ENCODE assay signal across 27 mouse cellular contexts in the genomic region with DNA sequence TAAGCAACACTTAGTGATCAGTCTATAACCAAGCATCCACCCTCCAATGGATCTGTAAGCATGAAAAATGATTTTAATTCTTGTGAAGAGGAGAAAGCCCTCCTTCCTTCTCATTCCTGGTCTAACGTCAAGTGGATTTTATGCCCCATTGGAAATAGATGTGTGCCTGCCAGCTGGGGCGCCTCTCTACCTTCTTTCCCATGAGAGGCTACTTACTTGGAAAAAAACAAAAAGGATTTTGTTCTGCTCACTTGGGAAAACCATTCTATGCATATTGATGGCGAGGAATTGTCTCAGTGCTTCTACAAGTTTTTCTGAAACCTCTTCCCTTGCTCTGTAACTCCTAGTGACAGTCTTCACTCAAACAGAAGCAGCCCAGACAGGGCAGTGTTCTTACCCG.
DNase-seq lines count a peak whose midpoint lies in the region; ATAC-seq and TF ChIP-seq lines count a peak whose summit lies in the region.
"Had no signal": no experiment of that assay in that cellular context is flagged by ENCODE, and none has a peak within 500 bp of the region (broad histone marks: within the 10 kb centered on the region; RNA-seq: fewer than 3 reads in every experiment).

No protein-coding gene starts in this region.

- peak overlapping the region; percentile 74 for H3K27ac ChIP-seq in hindbrain, embryonic 10.5 days
- no peak overlapping the region for H3K27ac ChIP-seq in hindbrain, postnatal 0 days
- peak overlapping the region; percentile 52 for H3K27ac ChIP-seq in midbrain, embryonic 11.5 days (ENCODE audit: low read depth, low read length)
- no peak overlapping the region for H3K27ac ChIP-seq in midbrain, embryonic 15.5 days
- H3K27ac ChIP-seq in midbrain, embryonic 13.5 days: peak overlapping the region; percentile 59
- H3K27ac ChIP-seq: heart, embryonic 13.5 days; hindbrain, embryonic 15.5 days; limb, embryonic 10.5 days; limb, embryonic 15.5 days; liver, embryonic 13.5 days had no signal

- no peaks in the 10 kb centered on the region for H3K36me3 ChIP-seq in hindbrain, embryonic 10.5 days
- H3K36me3 ChIP-seq in hindbrain, postnatal 0 days (ENCODE audit: insufficient read depth, low read length): no peaks in the 10 kb centered on the region
- H3K36me3 ChIP-seq in midbrain, embryonic 11.5 days (ENCODE audit: control insufficient read depth, insufficient read depth, low read length): no peaks in the 10 kb centered on the region
- H3K36me3 ChIP-seq in midbrain, embryonic 15.5 days (replicated peaks): no peaks in the 10 kb centered on the region
- no peaks in the 10 kb centered on the region for H3K36me3 ChIP-seq in midbrain, embryonic 13.5 days
- H3K36me3 ChIP-seq: heart, embryonic 13.5 days; hindbrain, embryonic 15.5 days; limb, embryonic 10.5 days; limb, embryonic 15.5 days; liver, embryonic 13.5 days had no signal

- no peak for TF ChIP-seq CTCF in hindbrain, postnatal 0 days (IDR thresholded peaks at IDR 0.05; ENCODE audit: low read depth)

- no peaks in the 10 kb centered on the region for H3K27me3 ChIP-seq in hindbrain, embryonic 10.5 days (ENCODE audit: insufficient read depth, poor library complexity, severe bottlenecking)
- no peaks in the 10 kb centered on the region for H3K27me3 ChIP-seq in hindbrain, postnatal 0 days (ENCODE audit: insufficient read depth, low read length)
- no peaks in the 10 kb centered on the region for H3K27me3 ChIP-seq in midbrain, embryonic 11.5 days (ENCODE audit: control insufficient read depth, insufficient read depth, low read length)
- H3K27me3 ChIP-seq in midbrain, embryonic 15.5 days (replicated peaks): no peaks in the 10 kb centered on the region
- H3K27me3 ChIP-seq in midbrain, embryonic 13.5 days: no peaks in the 10 kb centered on the region
- H3K27me3 ChIP-seq: heart, embryonic 13.5 days; hindbrain, embryonic 15.5 days; limb, embryonic 15.5 days; liver, embryonic 13.5 days; megakaryocyte, embryonic 14.5 days had no signal

- H3K4me1 ChIP-seq in hindbrain, embryonic 10.5 days (replicated peaks): peaks cover 39% of the 10 kb centered on the region
- peaks cover 5% of the 10 kb centered on the region; the same call in 1 of the 2 replicates for H3K4me1 ChIP-seq in hindbrain, postnatal 0 days (ENCODE audit: insufficient read depth, low read length)
- peaks cover 14% of the 10 kb centered on the region for H3K4me1 ChIP-seq in midbrain, embryonic 11.5 days (ENCODE audit: control insufficient read depth, insufficient read depth, low read length)
- peaks cover 12% of the 10 kb centered on the region for H3K4me1 ChIP-seq in midbrain, embryonic 15.5 days
- H3K4me1 ChIP-seq in midbrain, embryonic 13.5 days (replicated peaks): peaks cover 21% of the 10 kb centered on the region
- H3K4me1 ChIP-seq: heart, embryonic 13.5 days; limb, embryonic 10.5 days; limb, embryonic 15.5 days; liver, embryonic 13.5 days; megakaryocyte, embryonic 14.5 days had no signal

- H3K4me3 ChIP-seq in hindbrain, embryonic 10.5 days: no peak overlapping the region
- no peak overlapping the region for H3K4me3 ChIP-seq in hindbrain, postnatal 0 days (ENCODE audit: low read length)
- H3K4me3 ChIP-seq in midbrain, embryonic 11.5 days (ENCODE audit: low read depth, low read length): no peak overlapping the region
- no peak overlapping the region for H3K4me3 ChIP-seq in midbrain, embryonic 15.5 days
- H3K4me3 ChIP-seq in midbrain, embryonic 13.5 days (replicated peaks): no peak overlapping the region
- H3K4me3 ChIP-seq: erythroblast, embryonic 14.5 days; heart, embryonic 13.5 days; hindbrain, embryonic 15.5 days; limb, embryonic 10.5 days; limb, embryonic 15.5 days; liver, embryonic 13.5 days; megakaryocyte, embryonic 14.5 days had no signal

- WGBS in hindbrain, embryonic 10.5 days: 62% methylated on average over 4 of the region's 4 CpGs
- 45% methylated on average over 4 of the region's 4 CpGs for WGBS in hindbrain, postnatal 0 days
- 42% methylated on average over 4 of the region's 4 CpGs for WGBS in midbrain, embryonic 11.5 days
- 26% methylated on average over 4 of the region's 4 CpGs for WGBS in midbrain, embryonic 15.5 days
- WGBS in midbrain, embryonic 13.5 days: 21% methylated on average over 4 of the region's 4 CpGs

- no peak overlapping the region for H3K9ac ChIP-seq in hindbrain, postnatal 0 days (replicated peaks; ENCODE audit: low read length)
- H3K9ac ChIP-seq in midbrain, embryonic 11.5 days (ENCODE audit: low read length): no peak overlapping the region
- no peak overlapping the region for H3K9ac ChIP-seq in midbrain, embryonic 15.5 days
- no peak overlapping the region for H3K9ac ChIP-seq in midbrain, embryonic 13.5 days (replicated peaks)
- H3K9ac ChIP-seq: heart, embryonic 13.5 days; hindbrain, embryonic 15.5 days; limb, embryonic 15.5 days; liver, embryonic 13.5 days had no signal

- no peak for ATAC-seq in hindbrain, postnatal 0 days
- no peak for ATAC-seq in midbrain, embryonic 11.5 days (ENCODE audit: low FRiP score)
- ATAC-seq in midbrain, embryonic 15.5 days (replicated peaks): no peak
- no peak for ATAC-seq in midbrain, embryonic 13.5 days
- ATAC-seq: forebrain, embryonic 16.5 days; lung, postnatal 0 days had no signal

- no peak for DNase-seq in hindbrain, embryonic 10.5 days (ENCODE audit: low spot score)
- DNase-seq in hindbrain, postnatal 0 days (ENCODE audit: low spot score): no peak
- DNase-seq in midbrain, embryonic 11.5 days (ENCODE audit: low spot score, missing footprints): no peak
- DNase-seq in thymus, postnatal 25 days: no peak
- DNase-seq: adrenal gland, postnatal 25 days; B cell, adult 2 months; cerebellum, adult 18-20 months; cerebellum, postnatal 10 days; heart, postnatal 10 days; kidney, adult 9 months; kidney, postnatal 10 days; layer of hippocampus, postnatal 36 days; liver, embryonic 13.5 days; lung, adult 18-20 months; lung, postnatal 4 days; thymus, adult 2 months; thymus, postnatal 4 days had no signal

- H3K4me2 ChIP-seq in hindbrain, postnatal 0 days (ENCODE audit: low read depth, low read length): no peak overlapping the region
- no peak overlapping the region for H3K4me2 ChIP-seq in midbrain, embryonic 11.5 days
- no peak overlapping the region for H3K4me2 ChIP-seq in midbrain, embryonic 15.5 days
- H3K4me2 ChIP-seq in midbrain, embryonic 13.5 days (replicated peaks): no peak overlapping the region
- H3K4me2 ChIP-seq: heart, embryonic 13.5 days; hindbrain, embryonic 15.5 days; limb, embryonic 15.5 days; liver, embryonic 13.5 days had no signal

- H3K9me3 ChIP-seq in hindbrain, embryonic 10.5 days: 0 out of 2 replicates have a peak, but pooled peaks cover 3% of the 10 kb centered on the region
- no peaks in the 10 kb centered on the region for H3K9me3 ChIP-seq in hindbrain, postnatal 0 days (ENCODE audit: low read length)
- peaks cover 2% of the 10 kb centered on the region; the same call in 1 of the 2 replicates for H3K9me3 ChIP-seq in midbrain, embryonic 11.5 days (ENCODE audit: control insufficient read depth, low read length)
- 0 out of 2 replicates have a peak, but pooled peaks cover 3% of the 10 kb centered on the region for H3K9me3 ChIP-seq in midbrain, embryonic 15.5 days
- no peaks in the 10 kb centered on the region for H3K9me3 ChIP-seq in midbrain, embryonic 13.5 days
- H3K9me3 ChIP-seq: heart, embryonic 13.5 days; hindbrain, embryonic 15.5 days; limb, embryonic 10.5 days; limb, embryonic 15.5 days; liver, embryonic 13.5 days had no signal

Comparison
In these comparisons a context has a peak if more than half of its experiments do, and no peak if none do; other contexts are left out.
1. H3K27ac ChIP-seq: peak in hindbrain, embryonic 10.5 days (single experiment), midbrain, embryonic 11.5 days (single experiment) and midbrain, embryonic 13.5 days (single experiment); none in hindbrain, postnatal 0 days (single experiment) and midbrain, embryonic 15.5 days (single experiment).